In the genomic region with DNA sequence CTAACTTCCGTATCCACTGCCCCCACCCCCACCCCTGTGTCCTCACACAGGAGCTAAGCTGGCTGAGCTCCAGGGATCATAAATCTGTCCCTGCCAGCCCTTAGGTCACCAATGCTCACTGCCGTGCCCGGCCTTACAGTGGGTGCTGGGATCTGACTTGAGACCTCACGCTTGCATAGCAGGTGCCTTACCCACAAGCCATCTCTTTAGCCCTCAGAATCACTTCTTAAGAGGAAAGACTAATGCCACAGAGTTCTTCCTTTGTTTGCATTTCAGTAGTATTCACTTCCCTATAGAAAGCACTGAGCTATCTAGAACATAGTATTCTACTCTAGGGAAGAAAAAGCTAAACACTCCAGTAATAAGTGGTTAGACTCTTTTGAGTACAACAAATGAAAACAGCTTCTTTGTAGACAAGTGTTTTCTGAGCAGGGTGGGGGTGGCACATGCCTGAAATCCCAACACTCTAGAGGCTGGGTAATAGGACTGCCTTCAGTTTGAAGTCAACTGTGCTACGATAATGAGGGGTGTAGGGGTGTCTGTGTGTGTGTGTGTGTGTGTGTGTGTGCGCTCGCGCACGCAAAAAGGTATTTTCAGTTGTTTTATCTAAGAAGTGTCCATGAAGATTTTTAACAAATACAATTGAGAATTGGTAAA, we compare ENCODE assay signal across 13 mouse cellular contexts. TPM values are rescaled to one million over a fixed set of nuclear protein-coding genes. Genes with fewer than 3 reads are reported as not detected.
A peak's percentile ranks its signal among the peaks of the same experiment; 100 is the strongest.
DNase-seq lines count a peak whose midpoint lies in the region; ATAC-seq and TF ChIP-seq lines count a peak whose summit lies in the region.
"Had no signal": no experiment of that assay in that cellular context is flagged by ENCODE, and none has a peak within 500 bp of the region (broad histone marks: within the 10 kb centered on the region; RNA-seq: fewer than 3 reads in every experiment).

No protein-coding gene starts in this region.

- H3K9ac ChIP-seq in liver, adult 2 months (ENCODE audit: low read depth, low read length), result no peak overlapping the region
- H3K9ac ChIP-seq in lung, postnatal 0 days (replicated peaks; ENCODE audit: low read depth), result no peak overlapping the region
- no peak overlapping the region for H3K9ac ChIP-seq in hindbrain, embryonic 11.5 days (ENCODE audit: low read depth, low read length)
- H3K9ac ChIP-seq in liver, embryonic 11.5 days (ENCODE audit: low read depth, low read length), result no peak overlapping the region
- H3K9ac ChIP-seq: heart, embryonic 12.5 days; stomach, embryonic 15.5 days had no signal

- H3K36me3 ChIP-seq in liver, adult 2 months (ENCODE audit: control insufficient read depth, insufficient read depth, low read length), result no peaks in the 10 kb centered on the region
- H3K36me3 ChIP-seq in lung, postnatal 0 days (ENCODE audit: insufficient read depth, low read length), result no peaks in the 10 kb centered on the region
- H3K36me3 ChIP-seq in small intestine, adult 2 months (ENCODE audit: control insufficient read depth, insufficient read depth, low read length), result peaks cover 41% of the 10 kb centered on the region
- H3K36me3 ChIP-seq in hindbrain, embryonic 11.5 days (ENCODE audit: control insufficient read depth, insufficient read depth, low read length), result peaks cover 13% of the 10 kb centered on the region
- peaks cover 3% of the 10 kb centered on the region; the same call in 1 of the 2 replicates for H3K36me3 ChIP-seq in liver, embryonic 11.5 days (ENCODE audit: control insufficient read depth, insufficient read depth, low read length)
- H3K36me3 ChIP-seq: stomach, embryonic 15.5 days had no signal

- H3K27ac ChIP-seq in liver, adult 2 months (replicated peaks; ENCODE audit: insufficient read depth, low read depth, low read length), result no peak overlapping the region
- H3K27ac ChIP-seq in bone marrow macrophage, adult 2 months (ENCODE audit: insufficient read depth, low read depth, low read length), result peak overlapping the region; percentile 93
- peak overlapping the region; percentile 81 for H3K27ac ChIP-seq in lung, postnatal 0 days (ENCODE audit: low read length)
- H3K27ac ChIP-seq in small intestine, adult 2 months (ENCODE audit: insufficient read depth, low read depth, low read length), result peak overlapping the region; percentile 92
- H3K27ac ChIP-seq in hindbrain, embryonic 11.5 days (ENCODE audit: low read depth, low read length), result no peak overlapping the region
- H3K27ac ChIP-seq in liver, embryonic 11.5 days (ENCODE audit: low read depth, low read length), result no peak overlapping the region
- H3K27ac ChIP-seq: stomach, embryonic 15.5 days had no signal

- H3K4me1 ChIP-seq in liver, adult 2 months (ENCODE audit: control insufficient read depth, insufficient read depth, low read length), result no peaks in the 10 kb centered on the region
- peaks cover 19% of the 10 kb centered on the region for H3K4me1 ChIP-seq in bone marrow macrophage, adult 2 months (ENCODE audit: control insufficient read depth, insufficient read depth, low read length)
- H3K4me1 ChIP-seq in lung, postnatal 0 days (ENCODE audit: insufficient read depth, low read depth, low read length), result no peaks in the 10 kb centered on the region
- H3K4me1 ChIP-seq in small intestine, adult 2 months (ENCODE audit: control insufficient read depth, insufficient read depth, insufficient read length, low read length), result peaks cover 15% of the 10 kb centered on the region
- H3K4me1 ChIP-seq in hindbrain, embryonic 11.5 days (replicated peaks; ENCODE audit: control insufficient read depth, insufficient read depth, low read length), result no peaks in the 10 kb centered on the region
- no peaks in the 10 kb centered on the region for H3K4me1 ChIP-seq in liver, embryonic 11.5 days (replicated peaks; ENCODE audit: control insufficient read depth, insufficient read depth, low read length)
- H3K4me1 ChIP-seq: heart, embryonic 12.5 days; stomach, embryonic 15.5 days had no signal

- peak; percentile 99 for TF ChIP-seq EP300 in lung, postnatal 0 days (IDR thresholded peaks at IDR 0.05)

- H3K4me2 ChIP-seq in lung, postnatal 0 days (replicated peaks; ENCODE audit: low read depth, low read length), result no peak overlapping the region
- no peak overlapping the region for H3K4me2 ChIP-seq in hindbrain, embryonic 11.5 days (replicated peaks; ENCODE audit: low read depth, low read length)
- H3K4me2 ChIP-seq in liver, embryonic 11.5 days, result no peak overlapping the region
- H3K4me2 ChIP-seq: heart, embryonic 12.5 days; stomach, embryonic 15.5 days had no signal

- TF ChIP-seq CTCF in liver, adult 2 months (IDR thresholded peaks at IDR 0.05; ENCODE audit: low read depth, low read length), result no peak
- TF ChIP-seq CTCF in bone marrow macrophage, adult 2 months (IDR thresholded peaks at IDR 0.05; ENCODE audit: low read depth, low read length), result no peak
- TF ChIP-seq CTCF in lung, postnatal 0 days (IDR thresholded peaks at IDR 0.05), result no peak
- no peak for TF ChIP-seq CTCF in small intestine, adult 2 months (IDR thresholded peaks at IDR 0.05; ENCODE audit: extremely low read depth, insufficient read length, insufficient replicate concordance, low read depth, low read length)

- peak; percentile 97 for ATAC-seq in lung, postnatal 0 days
- no peak for ATAC-seq in hindbrain, embryonic 11.5 days (ENCODE audit: low FRiP score)
- no peak for ATAC-seq in liver, embryonic 11.5 days (replicated peaks; ENCODE audit: low FRiP score)
- ATAC-seq: CD4-positive, CD25-positive, alpha-beta regulatory T cell, adult 4 months had no signal

- H3K27me3 ChIP-seq in liver, adult 2 months (ENCODE audit: control insufficient read depth, insufficient read depth, low read length), result no peaks in the 10 kb centered on the region
- H3K27me3 ChIP-seq in lung, postnatal 0 days (replicated peaks; ENCODE audit: insufficient read depth, low read length), result no peaks in the 10 kb centered on the region
- H3K27me3 ChIP-seq in small intestine, adult 2 months (ENCODE audit: control insufficient read depth, insufficient read depth, low read length), result no peaks in the 10 kb centered on the region
- no peaks in the 10 kb centered on the region for H3K27me3 ChIP-seq in hindbrain, embryonic 11.5 days (ENCODE audit: control insufficient read depth, insufficient read depth, low read length)
- no peaks in the 10 kb centered on the region for H3K27me3 ChIP-seq in liver, embryonic 11.5 days (replicated peaks; ENCODE audit: control insufficient read depth, insufficient read depth, low read length)
- H3K27me3 ChIP-seq: heart, embryonic 12.5 days; stomach, embryonic 15.5 days had no signal

- no peaks in the 10 kb centered on the region for H3K79me2 ChIP-seq in liver, adult 2 months (ENCODE audit: control insufficient read depth, insufficient read depth, low read length)

- H3K4me3 ChIP-seq in liver, adult 2 months (ENCODE audit: insufficient read depth, low read depth, low read length), result no peak overlapping the region
- no peak overlapping the region for H3K4me3 ChIP-seq in bone marrow macrophage, adult 2 months (ENCODE audit: insufficient read depth, low read length)
- no peak overlapping the region for H3K4me3 ChIP-seq in lung, postnatal 0 days (ENCODE audit: low read depth, low read length)
- H3K4me3 ChIP-seq in small intestine, adult 2 months (ENCODE audit: low read depth, low read length), result no peak overlapping the region
- H3K4me3 ChIP-seq in hindbrain, embryonic 11.5 days (ENCODE audit: low read depth, low read length), result no peak overlapping the region
- H3K4me3 ChIP-seq in liver, embryonic 11.5 days (ENCODE audit: low read depth, low read length), result no peak overlapping the region
- H3K4me3 ChIP-seq: heart, embryonic 12.5 days; stomach, embryonic 15.5 days had no signal

- TF ChIP-seq POLR2A in liver, adult 2 months (IDR thresholded peaks at IDR 0.05; ENCODE audit: extremely low read depth, insufficient read depth, low read length), result no peak
- no peak for TF ChIP-seq POLR2A in bone marrow macrophage, adult 2 months (IDR thresholded peaks at IDR 0.05; ENCODE audit: borderline replicate concordance, low read depth, low read length)
- no peak for TF ChIP-seq POLR2A in small intestine, adult 2 months (IDR thresholded peaks at IDR 0.05; ENCODE audit: low read depth, low read length)

- DNase-seq in liver, adult 2 months (ENCODE audit: extremely low read depth, low read depth, low spot score), result peak; percentile 10
- DNase-seq in liver, result no peak
- peak; percentile 95 for DNase-seq in lung, postnatal 0 days (ENCODE audit: low spot score)
- no peak for DNase-seq in hindbrain, embryonic 11.5 days (ENCODE audit: low spot score)
- no peak for DNase-seq in embryo, embryonic 9.5 days (ENCODE audit: extremely low spot score)
- no peak for DNase-seq in liver, embryonic 11.5 days (ENCODE audit: low spot score)
- DNase-seq: cerebellum, adult 18-20 months; midbrain, embryonic 14.5 days had no signal

- no peaks in the 10 kb centered on the region for H3K9me3 ChIP-seq in lung, postnatal 0 days (ENCODE audit: low read length)
- no peaks in the 10 kb centered on the region for H3K9me3 ChIP-seq in hindbrain, embryonic 11.5 days (ENCODE audit: control insufficient read depth, low read length)
- no peaks in the 10 kb centered on the region for H3K9me3 ChIP-seq in liver, embryonic 11.5 days (ENCODE audit: control insufficient read depth, low read length)
- H3K9me3 ChIP-seq: heart, embryonic 12.5 days; stomach, embryonic 15.5 days had no signal

- 79% methylated on average over 9 of the region's 9 CpGs for WGBS in liver, adult 2 months
- 43% methylated on average over 9 of the region's 9 CpGs for WGBS in lung, postnatal 0 days
- WGBS in small intestine, adult 2 months, result 58% methylated on average over 9 of the region's 9 CpGs
- WGBS in hindbrain, embryonic 11.5 days, result 89% methylated on average over 9 of the region's 9 CpGs
- WGBS in liver, embryonic 11.5 days, result 85% methylated on average over 9 of the region's 9 CpGs

RNA-seq across cellular contexts. Expression of gene Gdpd1, which starts 34.4 kb away (rescaled TPM):
- total RNA-seq in liver, adult 2 months (2014; rRNA removed), result 0.92 and 1.1 TPM in 2 replicates
- polyA plus RNA-seq in liver, adult 2 months (2012; rRNA removed), result 0.17 and 0.48 TPM in 2 replicates
- polyA plus RNA-seq in bone marrow macrophage, adult 2 months (2012; ENCODE audit: insufficient read depth, insufficient read length, missing spikeins), result 41.1 and 43.1 TPM in 2 replicates
- 47.7 and 66.5 TPM in 2 replicates for polyA plus RNA-seq in lung, postnatal 0 days (2015; fragmentation: Nextera tagmentation; extraction: Ambion mirVana)
- 10.6 and 61.1 TPM in 2 replicates for polyA plus RNA-seq in small intestine, adult 2 months (2012; rRNA removed)
- polyA plus RNA-seq in hindbrain, embryonic 11.5 days (2014; fragmentation: Nextera tagmentation; extraction: Ambion mirVana), result 99.1 and 114 TPM in 2 replicates
- polyA plus RNA-seq in liver, embryonic 11.5 days (2014; fragmentation: Nextera tagmentation; extraction: Ambion mirVana), result 12.0 and 12.5 TPM in 2 replicates

RNA-seq across cellular contexts. Expression of gene Ypel2, which starts 45.9 kb away (rescaled TPM):
- total RNA-seq in liver, adult 2 months (2014; rRNA removed), result 6.2 and 9.7 TPM in 2 replicates
- polyA plus RNA-seq in liver, adult 2 months (2012; rRNA removed), result 5.1 and 6.6 TPM in 2 replicates
- polyA plus RNA-seq in bone marrow macrophage, adult 2 months (2012; ENCODE audit: insufficient read depth, insufficient read length, missing spikeins), result 19.5 and 19.8 TPM in 2 replicates
- polyA plus RNA-seq in lung, postnatal 0 days (2015; fragmentation: Nextera tagmentation; extraction: Ambion mirVana), result 8.5 and 9.5 TPM in 2 replicates
- polyA plus RNA-seq in small intestine, adult 2 months (2012; rRNA removed), result 1.7 and 5.6 TPM in 2 replicates
- polyA plus RNA-seq in hindbrain, embryonic 11.5 days (2014; fragmentation: Nextera tagmentation; extraction: Ambion mirVana), result 6.8 and 7.3 TPM in 2 replicates
- polyA plus RNA-seq in liver, embryonic 11.5 days (2014; fragmentation: Nextera tagmentation; extraction: Ambion mirVana), result 2.9 and 3.1 TPM in 2 replicates

RNA-seq across cellular contexts. Expression of gene Smg8, which starts 47.1 kb away (rescaled TPM):
- total RNA-seq in liver, adult 2 months (2014; rRNA removed), result 3.8 and 5.1 TPM in 2 replicates
- polyA plus RNA-seq in liver, adult 2 months (2012; rRNA removed), result 3.3 and 4.5 TPM in 2 replicates
- 11.2 and 12.9 TPM in 2 replicates for polyA plus RNA-seq in bone marrow macrophage, adult 2 months (2012; ENCODE audit: insufficient read depth, insufficient read length, missing spikeins)
- 10.8 and 10.9 TPM in 2 replicates for polyA plus RNA-seq in lung, postnatal 0 days (2015; fragmentation: Nextera tagmentation; extraction: Ambion mirVana)
- polyA plus RNA-seq in small intestine, adult 2 months (2012; rRNA removed), result 1.8 and 2.4 TPM in 2 replicates
- 25.9 and 29.8 TPM in 2 replicates for polyA plus RNA-seq in hindbrain, embryonic 11.5 days (2014; fragmentation: Nextera tagmentation; extraction: Ambion mirVana)
- 20.8 and 24.5 TPM in 2 replicates for polyA plus RNA-seq in liver, embryonic 11.5 days (2014; fragmentation: Nextera tagmentation; extraction: Ambion mirVana)

Comparison
In these comparisons a context has a peak if more than half of its experiments do, and no peak if none do; other contexts are left out.
1. DNase-seq: peak in liver, adult 2 months (single experiment) and lung, postnatal 0 days (single experiment); none in liver (single experiment), hindbrain, embryonic 11.5 days (single experiment), embryo, embryonic 9.5 days (single experiment) and liver, embryonic 11.5 days (single experiment).
2. H3K27ac ChIP-seq: peak in bone marrow macrophage, adult 2 months (single experiment), lung, postnatal 0 days (single experiment) and small intestine, adult 2 months (single experiment); none in liver, adult 2 months (single experiment), hindbrain, embryonic 11.5 days (single experiment) and liver, embryonic 11.5 days (single experiment).